Mouse (Mus musculus): ENCODE measurements at regions not wholly inside any gene's neighbourhood (a gene's known extent, or its start where the extent isn't known, plus 50 kb on each side); places are given as distances from the start of the nearest gene placed in this dataset.
A peak's percentile ranks its signal among the peaks of the same experiment; 100 is the strongest.
"Not testable (repeated sequence)": the region's sequence is repeated elsewhere in the genome, so short reads cannot be mapped to it uniquely, and the experiment has no call there.

DNA sequence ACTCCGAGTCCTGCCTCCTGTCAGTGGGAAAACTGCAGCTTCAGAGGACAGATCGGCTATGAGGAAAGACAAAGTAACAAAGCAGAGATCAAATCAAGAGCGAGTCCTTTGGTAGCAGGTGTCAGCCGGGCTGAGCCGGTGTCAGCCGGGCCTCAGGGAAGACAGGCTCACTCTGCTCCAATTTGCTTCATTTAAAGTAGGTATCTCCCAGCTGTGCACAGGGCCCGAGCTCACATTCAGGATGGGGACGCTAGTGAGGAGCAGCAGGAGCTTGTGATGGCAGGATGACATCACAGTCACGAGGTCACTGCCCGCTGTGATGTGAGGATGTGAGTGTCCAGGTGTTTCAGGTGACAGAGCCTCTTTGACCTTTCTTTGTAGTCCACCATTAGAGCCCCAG is 137.8 kb upstream of the Sfswap start:
- Histone ChIP-seq H3K4me1 (no peaks in the 10 kb centered on the region), H3K27ac (no peak overlapping the region), H3K4me3 (no peak overlapping the region), H3K36me3 (no peaks in the 10 kb centered on the region), H3K27me3 (ENCODE audit: low read depth, poor library complexity, severe bottlenecking) (0 out of 2 replicates have a peak, but pooled peaks cover 3% of the 10 kb centered on the region), H3K9me3 (replicated peaks) (no peaks in the 10 kb centered on the region)
- no peak for DNase-seq (ENCODE audit: low spot score)
- WGBS, result 82% methylated on average over 10 of the region's 10 CpGs

DNA sequence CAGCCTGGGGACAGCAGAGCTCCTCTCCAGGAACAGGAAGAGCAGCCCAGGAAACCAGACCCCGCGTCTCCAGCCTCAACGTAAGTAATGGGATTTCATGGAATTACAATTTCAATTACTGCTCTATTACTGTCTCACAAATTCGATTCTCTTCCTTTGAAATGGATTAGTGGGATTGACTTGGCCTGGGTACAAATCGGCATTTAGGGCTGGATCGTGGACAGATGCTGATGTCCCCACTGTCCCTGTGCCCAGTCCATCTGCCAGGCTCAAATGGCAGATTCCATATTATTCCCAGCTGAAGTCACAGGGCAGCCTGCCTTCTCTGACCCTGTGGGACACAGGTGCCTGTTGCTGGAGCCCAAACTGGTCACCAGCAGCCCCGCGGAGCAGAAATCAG is 136.0 kb upstream of the Sfswap start:
- Histone ChIP-seq H3K4me1 (no peaks in the 10 kb centered on the region), H3K27me3 (ENCODE audit: low read depth, poor library complexity, severe bottlenecking) (0 out of 2 replicates have a peak, but pooled peaks cover 3% of the 10 kb centered on the region), H3K4me3 (no peak overlapping the region), H3K36me3 (no peaks in the 10 kb centered on the region), H3K9me3 (replicated peaks) (no peaks in the 10 kb centered on the region), H3K27ac (no peak overlapping the region)
- 80% methylated on average over 8 of the region's 8 CpGs for WGBS
- no peak for DNase-seq (ENCODE audit: low spot score)

DNA sequence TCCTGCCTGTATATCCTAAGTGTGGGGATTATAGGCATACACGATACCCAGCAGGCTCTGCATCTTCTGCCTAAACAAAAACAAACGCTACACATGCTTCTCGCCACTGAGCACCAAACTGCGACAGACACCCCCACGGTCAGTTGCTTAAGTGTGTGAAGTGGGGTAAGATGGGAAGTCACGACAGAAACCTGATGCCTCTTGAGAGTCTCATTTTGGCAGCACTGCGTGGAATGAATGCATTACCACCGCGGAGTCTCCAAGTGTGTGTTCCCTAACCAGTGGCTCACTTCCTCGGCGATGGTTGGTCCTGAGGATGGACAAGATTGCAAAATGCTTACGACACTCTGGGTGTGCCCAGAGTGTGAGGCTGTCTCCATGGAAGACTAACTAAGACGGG is 133.8 kb upstream of the Sfswap start:
- WGBS, result 80% methylated on average over 13 of the region's 13 CpGs
- DNase-seq (ENCODE audit: low spot score), result no peak

DNA sequence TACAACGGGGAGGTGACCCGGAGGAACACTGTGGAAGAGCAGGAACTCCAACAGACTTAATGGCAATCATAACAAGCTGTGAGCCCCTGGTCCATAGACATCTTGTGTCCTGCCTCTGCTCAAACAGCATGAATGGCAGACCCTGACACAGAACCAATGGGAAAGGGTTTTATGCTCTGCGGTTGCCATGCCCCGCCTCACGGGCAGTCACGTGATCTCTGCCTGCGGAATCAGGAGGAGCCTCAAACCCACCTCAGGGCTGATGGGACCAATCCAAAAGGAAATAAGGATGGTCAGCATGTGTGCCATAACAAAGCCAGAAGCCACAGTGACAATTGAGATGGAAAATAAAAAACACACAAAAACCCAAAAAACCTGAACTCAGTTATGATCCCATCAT is 120.2 kb upstream of the Sfswap start:
- Histone ChIP-seq H3K4me1 (no peaks in the 10 kb centered on the region), H3K36me3 (no peaks in the 10 kb centered on the region), H3K27me3 (ENCODE audit: low read depth, poor library complexity, severe bottlenecking) (no peaks in the 10 kb centered on the region), H3K27ac (no peak overlapping the region), H3K9me3 (replicated peaks) (no peaks in the 10 kb centered on the region; the same call in 1 of the 2 replicates), H3K4me3 (no peak overlapping the region)
- DNase-seq (ENCODE audit: low spot score), result no peak
- 94% methylated on average over 7 of the region's 7 CpGs for WGBS

More for the DNA sequence above, 133.8 kb upstream of the Sfswap start:
- Histone ChIP-seq H3K9me3 (replicated peaks) (no peaks in the 10 kb centered on the region), H3K4me3 (no peak overlapping the region), H3K27me3 (ENCODE audit: low read depth, poor library complexity, severe bottlenecking) (0 out of 2 replicates have a peak, but pooled peaks cover 3% of the 10 kb centered on the region), H3K4me1 (no peaks in the 10 kb centered on the region), H3K27ac (no peak overlapping the region), H3K36me3 (no peaks in the 10 kb centered on the region)

DNA sequence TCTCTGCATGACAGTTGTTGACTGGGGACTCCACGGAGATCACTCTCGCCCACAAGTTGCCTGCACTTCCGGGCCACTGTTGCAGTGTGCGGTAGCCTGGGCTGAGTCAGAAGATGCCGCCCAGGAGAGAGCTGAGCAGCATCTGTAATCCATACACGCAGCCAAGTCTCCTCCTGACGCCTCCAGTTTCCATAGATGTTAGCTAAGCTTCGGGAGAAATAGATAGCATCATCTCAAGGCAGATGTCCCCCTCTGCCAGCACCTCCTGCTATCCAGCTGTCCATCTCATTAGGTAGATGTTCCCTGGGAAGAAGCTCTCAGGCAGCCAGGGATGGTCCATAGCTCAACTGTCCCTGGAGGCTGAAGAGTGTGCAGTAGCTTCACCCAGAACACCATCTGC is 116.0 kb upstream of the Sfswap start:
- H3K27me3 ChIP-seq (ENCODE audit: low read depth, poor library complexity, severe bottlenecking), result no peaks in the 10 kb centered on the region
- 92% methylated on average over 8 of the region's 8 CpGs for WGBS
- no peak overlapping the region for H3K27ac ChIP-seq
- DNase-seq (ENCODE audit: low spot score), result no peak
- no peaks in the 10 kb centered on the region for H3K36me3 ChIP-seq
- no peak overlapping the region for H3K4me3 ChIP-seq
- no peaks in the 10 kb centered on the region for H3K9me3 ChIP-seq (replicated peaks)
- peaks cover 11% of the 10 kb centered on the region; the same call in 1 of the 2 replicates for H3K4me1 ChIP-seq

DNA sequence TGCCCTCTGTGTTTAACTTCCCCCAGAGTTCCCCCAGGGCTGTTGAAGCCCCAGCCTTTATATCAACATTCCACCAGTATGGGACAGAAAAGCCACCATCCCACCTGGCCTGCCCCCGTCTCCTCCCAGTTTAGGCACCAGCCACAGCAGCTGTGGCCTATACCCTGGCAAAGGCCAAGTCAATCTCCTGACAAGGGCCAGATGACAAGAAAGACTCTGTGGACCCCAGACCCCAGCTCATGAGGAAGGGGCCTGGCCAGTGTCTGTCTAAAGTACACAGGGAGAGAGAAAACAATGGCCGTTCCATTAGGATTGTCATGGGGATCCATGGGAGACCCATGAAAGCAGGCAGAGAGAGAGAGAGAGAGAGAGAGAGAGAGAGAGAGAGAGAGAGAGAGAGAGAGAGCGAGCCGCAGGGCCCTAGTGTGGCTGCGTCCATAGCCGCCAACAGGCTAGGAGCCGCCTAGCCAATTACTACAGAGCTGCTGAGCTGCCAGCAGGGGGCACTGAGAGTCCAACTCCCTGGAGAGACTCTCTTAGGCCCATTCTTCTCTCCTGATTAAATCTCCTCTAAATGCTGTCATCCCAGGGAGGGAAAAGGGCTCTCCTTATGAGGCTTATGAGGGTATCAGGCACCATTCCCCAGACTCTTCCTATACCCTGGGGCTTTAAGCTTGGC is 114.9 kb upstream of the Sfswap start:
- peaks cover 16% of the 10 kb centered on the region for H3K4me1 ChIP-seq
- not testable (repeated sequence) for H3K27ac ChIP-seq; H3K36me3 ChIP-seq; H3K27me3 ChIP-seq (ENCODE audit: low read depth, poor library complexity, severe bottlenecking); H3K4me3 ChIP-seq; H3K9me3 ChIP-seq (replicated peaks)
- DNase-seq (ENCODE audit: low spot score), result peak; percentile 38
- 77% methylated on average over 2 of the region's 7 CpGs for WGBS

- not testable (repeated sequence) for H3K36me3 ChIP-seq; H3K9me3 ChIP-seq (replicated peaks); DNase-seq (ENCODE audit: low spot score); H3K27ac ChIP-seq; H3K4me3 ChIP-seq; H3K27me3 ChIP-seq (ENCODE audit: low read depth, poor library complexity, severe bottlenecking)
- H3K4me1 ChIP-seq, result peaks cover 17% of the 10 kb centered on the region
- WGBS, result no CpG with 5 or more reads among the region's 8 CpGs
Observed at GRCm38 (mm10) chr5:129386671-129387070, 114.3 kb upstream of the Sfswap start.

DNA sequence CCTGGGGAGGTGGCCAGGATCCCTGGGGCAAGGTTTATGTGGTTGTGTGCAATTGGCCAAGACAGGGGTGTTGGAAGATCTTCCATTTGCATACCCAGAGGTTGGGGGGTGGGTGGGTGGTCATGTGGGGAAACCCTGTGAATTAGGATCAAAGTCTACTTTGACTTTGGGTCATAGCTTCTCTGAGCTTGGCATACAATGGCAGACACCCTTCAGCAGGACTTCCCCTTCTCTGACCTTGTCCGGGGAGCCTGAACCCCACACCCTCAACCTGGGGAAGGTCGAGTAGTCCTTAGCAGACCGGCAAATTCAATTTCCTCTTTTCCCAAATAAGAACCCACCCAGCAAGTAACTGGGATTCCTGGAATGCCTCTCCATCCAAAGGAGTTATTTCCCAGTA is 113.7 kb upstream of the Sfswap start:
- Histone ChIP-seq H3K36me3 (no peaks in the 10 kb centered on the region), H3K4me1 (peaks cover 17% of the 10 kb centered on the region), H3K9me3 (replicated peaks) (no peaks in the 10 kb centered on the region), H3K27ac (no peak overlapping the region), H3K4me3 (no peak overlapping the region), H3K27me3 (ENCODE audit: low read depth, poor library complexity, severe bottlenecking) (no peaks in the 10 kb centered on the region)
- WGBS, result 73% methylated on average over 3 of the region's 3 CpGs
- DNase-seq (ENCODE audit: low spot score), result no peak

DNA sequence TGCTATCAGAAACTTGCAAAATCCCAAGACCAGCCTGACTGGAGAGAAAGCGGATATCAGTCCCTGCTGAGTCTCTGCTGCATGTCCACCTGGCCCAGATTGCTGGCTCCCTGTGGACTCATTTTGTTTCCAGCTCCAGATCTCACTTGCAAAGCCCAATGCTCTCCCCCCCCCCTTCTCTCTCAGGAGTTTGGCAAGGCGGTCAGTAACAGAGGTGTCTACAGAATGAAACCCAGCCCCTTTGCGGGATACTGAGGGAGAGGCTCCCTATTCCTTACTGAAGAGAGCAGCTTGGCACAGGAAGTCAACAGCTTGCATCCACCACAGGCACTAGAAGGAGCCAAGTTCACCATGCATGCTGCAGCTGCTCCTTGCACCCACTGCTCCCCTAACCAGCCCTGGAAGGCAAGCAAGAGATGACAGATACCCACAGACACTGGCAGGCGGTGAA is 110.1 kb upstream of the Sfswap start:
- DNase-seq (ENCODE audit: low spot score), result no peak

DNA sequence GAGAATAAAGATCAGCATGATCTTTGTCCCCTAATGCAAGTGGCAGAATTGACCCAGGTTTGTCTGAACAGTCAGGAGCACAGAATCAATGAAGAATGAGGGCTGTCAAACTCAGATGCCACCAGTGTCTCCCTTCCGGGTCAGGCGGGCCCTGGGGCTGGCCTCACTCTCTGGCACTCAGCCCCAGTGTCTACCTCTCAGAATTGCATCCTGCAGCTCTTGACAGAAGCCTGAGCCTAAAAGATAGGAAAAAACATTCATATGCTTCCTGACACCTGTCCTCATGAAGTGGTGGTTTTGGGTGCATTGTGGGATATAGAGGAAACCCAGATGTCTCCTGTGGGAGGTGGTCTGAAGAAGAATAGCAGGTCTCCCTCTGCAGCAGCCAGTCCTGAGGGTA is 107.9 kb upstream of the Sfswap start:
- Histone ChIP-seq H3K36me3 (no peaks in the 10 kb centered on the region), H3K27ac (no peak overlapping the region)
- 82% methylated on average over 2 of the region's 2 CpGs for WGBS

More for the DNA sequence above, 110.1 kb upstream of the Sfswap start:
- 69% methylated on average over 4 of the region's 4 CpGs for WGBS
- Histone ChIP-seq H3K27me3 (ENCODE audit: low read depth, poor library complexity, severe bottlenecking) (no peaks in the 10 kb centered on the region), H3K36me3 (no peaks in the 10 kb centered on the region), H3K27ac (no peak overlapping the region), H3K4me3 (no peak overlapping the region), H3K4me1 (peaks cover 17% of the 10 kb centered on the region), H3K9me3 (replicated peaks) (no peaks in the 10 kb centered on the region)

DNA sequence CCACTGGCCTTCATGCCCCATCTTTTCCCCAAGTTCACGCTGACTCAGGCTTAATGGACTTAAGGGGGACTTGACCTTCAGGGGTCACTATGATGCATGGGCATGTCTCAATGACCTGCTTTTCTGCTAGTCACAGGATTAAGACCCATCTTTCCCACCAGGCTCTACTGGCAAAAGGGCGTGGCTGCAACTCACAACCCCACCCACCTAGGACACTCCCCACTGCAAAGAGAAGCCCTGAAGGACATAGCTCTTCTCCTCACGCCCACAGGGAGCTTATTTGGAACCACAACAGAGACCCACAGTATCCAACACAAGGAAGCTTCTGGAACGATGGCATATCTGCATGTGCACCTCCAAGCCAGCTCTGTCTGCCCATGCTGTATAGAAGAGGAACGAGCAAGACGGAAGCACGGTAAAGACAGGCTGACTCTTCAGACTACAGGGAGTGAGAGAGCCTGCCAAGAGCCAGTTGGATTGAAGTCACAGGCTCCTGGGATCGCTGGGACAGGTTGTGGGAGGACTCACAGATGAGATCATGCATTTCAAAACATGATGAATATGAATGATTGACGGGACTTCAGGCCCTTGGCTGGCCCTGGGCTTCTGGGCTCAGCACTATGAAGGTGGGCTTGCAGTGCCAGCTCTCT is 107.3 kb upstream of the Sfswap start:
- Histone ChIP-seq H3K4me1 (peaks cover 5% of the 10 kb centered on the region), H3K4me3 (no peak overlapping the region), H3K27me3 (ENCODE audit: low read depth, poor library complexity, severe bottlenecking) (no peaks in the 10 kb centered on the region), H3K36me3 (no peaks in the 10 kb centered on the region), H3K9me3 (replicated peaks) (no peaks in the 10 kb centered on the region), H3K27ac (no peak overlapping the region)
- WGBS, result 86% methylated on average over 9 of the region's 9 CpGs
- no peak for DNase-seq (ENCODE audit: low spot score)

More for the DNA sequence above, 107.9 kb upstream of the Sfswap start:
- H3K9me3 ChIP-seq (replicated peaks), result no peaks in the 10 kb centered on the region
- no peak overlapping the region for H3K4me3 ChIP-seq
- H3K27me3 ChIP-seq (ENCODE audit: low read depth, poor library complexity, severe bottlenecking), result no peaks in the 10 kb centered on the region
- H3K4me1 ChIP-seq, result peaks cover 5% of the 10 kb centered on the region
- DNase-seq (ENCODE audit: low spot score), result no peak

DNA sequence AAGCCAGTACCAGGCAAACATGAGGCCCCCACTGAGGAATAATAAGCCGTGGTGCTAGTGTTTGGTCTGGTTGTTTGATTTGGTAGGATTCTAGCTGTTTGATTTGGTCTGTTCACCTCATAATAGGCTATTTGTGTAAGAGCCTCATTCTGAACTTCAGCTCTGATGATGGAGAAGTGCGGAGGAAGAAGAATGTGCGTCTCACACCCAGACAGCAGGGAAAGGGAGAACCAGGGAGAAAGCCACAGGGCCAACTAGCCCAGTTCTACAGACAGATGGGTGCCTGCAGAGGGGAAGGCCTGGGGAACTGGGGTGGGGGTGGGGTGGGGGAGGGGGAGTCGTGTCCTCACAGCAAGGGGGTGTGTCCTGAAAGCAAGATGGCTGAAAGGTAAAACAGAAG is 106.6 kb upstream of the Sfswap start:
- 67% methylated on average over 4 of the region's 4 CpGs for WGBS
- Histone ChIP-seq H3K36me3 (no peaks in the 10 kb centered on the region), H3K4me3 (no peak overlapping the region), H3K4me1 (peaks cover 5% of the 10 kb centered on the region), H3K27ac (no peak overlapping the region), H3K9me3 (replicated peaks) (no peaks in the 10 kb centered on the region), H3K27me3 (ENCODE audit: low read depth, poor library complexity, severe bottlenecking) (no peaks in the 10 kb centered on the region)
- no peak for DNase-seq (ENCODE audit: low spot score)

- Histone ChIP-seq H3K4me3 (no peak overlapping the region), H3K36me3 (no peaks in the 10 kb centered on the region), H3K27ac (no peak overlapping the region), H3K9me3 (replicated peaks) (no peaks in the 10 kb centered on the region), H3K4me1 (no peaks in the 10 kb centered on the region), H3K27me3 (ENCODE audit: low read depth, poor library complexity, severe bottlenecking) (no peaks in the 10 kb centered on the region)
- WGBS, result 88% methylated on average over 1 of the region's 1 CpGs
- no peak for DNase-seq (ENCODE audit: low spot score)
Observed at GRCm38 (mm10) chr5:129397311-129397710, 103.7 kb upstream of the Sfswap start.

Data from limb, embryonic 10.5 days (tissue).